ENCODE assay signal across 8 mouse cellular contexts in genomic region chr8:69832298-69832853, GRCm38 (mm10). TPM values are rescaled to one million over a fixed set of nuclear protein-coding genes. Genes with fewer than 3 reads are reported as not detected.
A peak's percentile ranks its signal among the peaks of the same experiment; 100 is the strongest.
DNase-seq lines count a peak whose midpoint lies in the region; ATAC-seq lines count a peak whose summit lies in the region.

Gene Pbx4 (plus strand): TSS chr8:69832491.

- peak within 1 kb of the TSS; percentile 87 for H3K9ac ChIP-seq in hindbrain, embryonic 15.5 days

- no peaks in the 10 kb centered on the region for H3K27me3 ChIP-seq in hindbrain, embryonic 15.5 days

- ATAC-seq in hindbrain, embryonic 15.5 days (ENCODE audit: low FRiP score, low read depth) = peak; percentile 99

- H3K4me2 ChIP-seq in hindbrain, embryonic 15.5 days = peak within 1 kb of the TSS; percentile 92

- H3K36me3 ChIP-seq in hindbrain, embryonic 15.5 days = peaks cover 13% of the 10 kb centered on the region; the same call in 1 of the 2 replicates

- peak within 1 kb of the TSS; percentile 90 for H3K4me3 ChIP-seq in hindbrain, embryonic 15.5 days

- H3K27ac ChIP-seq in hindbrain, embryonic 15.5 days (replicated peaks) = peak within 1 kb of the TSS; percentile 92

- peaks cover 26% of the 10 kb centered on the region for H3K4me1 ChIP-seq in hindbrain, embryonic 15.5 days (replicated peaks)

- peak; percentile 98 for DNase-seq in WW6 (ENCODE audit: low read depth, low spot score)
- peak; percentile 76 to 79 for DNase-seq in cerebellum, postnatal 36 days
- peak; percentile 95 to 96 for DNase-seq in frontal cortex, postnatal 36 days (ENCODE audit: low spot score in 2 of 2)
- peak; percentile 96 for DNase-seq in left cerebral cortex, adult 11 months (ENCODE audit: low spot score)
- DNase-seq in lung, postnatal 36 days = peak; percentile 88
- DNase-seq in retina, embryonic 14.5 days (ENCODE audit: low spot score) = peak; percentile 96
- DNase-seq in thymus, postnatal 36 days = peak; percentile 94 to 97

- under 1% methylated on average over 38 of the region's 38 CpGs for WGBS in hindbrain, embryonic 15.5 days

- no peaks in the 10 kb centered on the region for H3K9me3 ChIP-seq in hindbrain, embryonic 15.5 days

RNA-seq across cellular contexts. Expression of gene Pbx4, which starts in this region (rescaled TPM):
- polyA plus RNA-seq in hindbrain, embryonic 15.5 days (2015; fragmentation: Nextera tagmentation; extraction: Ambion mirVana) = 59.4 and 59.5 TPM in 2 replicates

Comparison
In these comparisons a context has a peak if more than half of its experiments do, and no peak if none do; other contexts are left out.
1. Peak in every context shown above with its lines: DNase-seq, ATAC-seq, H3K4me3 ChIP-seq and H3K27ac ChIP-seq.